Mouse (Mus musculus): ENCODE results near the gene Hras. TPM values are rescaled to one million over a fixed set of nuclear protein-coding genes. Genes with fewer than 3 reads are reported as not detected.

Hras gene
- total RNA-seq, 4 experiments from 2014 or later, result 181 to 211 (median 191) TPM

Small RNAs within 50 kb of the gene (microRNA-seq; reads per million reads assigned to microRNA genes)
- 26.5 to 125 reads per million in 2 experiments for gene Mir210

Other genes with a start within 250 kb of the Hras start
- gene Ifitm5, start 243.7 kb downstream of the Hras start, total RNA-seq (2022), result not detected
- not detected for gene Gm45717, start 238.1 kb downstream of the Hras start, total RNA-seq (2022)
- 10 to 100 TPM; 13.8 to 19.4 (median 17.2) TPM for gene Ifitm2, start 238.0 kb downstream of the Hras start, total RNA-seq (2022)
- gene Ifitm1, start 226.8 kb downstream of the Hras start, total RNA-seq (2022), result 1 to 10 TPM; 2.5 to 5.1 (median 2.7) TPM
- gene Ifitm3, start 183.2 kb downstream of the Hras start, total RNA-seq (2022), result 10 to 100 TPM in 3 of 4 experiments, 1 to 10 TPM in 1; 9.0 to 40.6 (median 20.8) TPM
- 1 to 10 TPM in 1 of 4 experiments, not detected in 3; 1.1 TPM for gene Ifitm6, start 176.1 kb downstream of the Hras start, total RNA-seq (2022)
- gene Gm17387, start 164.9 kb downstream of the Hras start, total RNA-seq (2022), result not detected
- 10 to 100 TPM; 72.5 to 87.3 (median 78.8) TPM for gene B4galnt4, start 132.9 kb downstream of the Hras start, total RNA-seq (2022)
- not detected for gene Pkp3, start 115.8 kb downstream of the Hras start, total RNA-seq (2022)
- gene Sigirr, start 93.4 kb downstream of the Hras start, total RNA-seq (2022), result 1 to 10 TPM; 2.6 to 3.1 (median 2.9) TPM
- gene Ano9, start 76.2 kb downstream of the Hras start, total RNA-seq (2022), result not detected
- 10 to 100 TPM; 39.5 to 57.5 (median 54.0) TPM for gene Ptdss2, start 71.6 kb downstream of the Hras start, total RNA-seq (2022)
- 10 to 100 TPM; 37.5 to 49.4 (median 42.2) TPM for gene Rnh1, start 21.1 kb downstream of the Hras start, total RNA-seq (2022)
- 1 to 10 TPM; 3.6 to 5.6 (median 5.1) TPM for gene Lrrc56, start 152 bp upstream of the Hras start, total RNA-seq (2022)
- gene Lmntd2, start 20.1 kb upstream of the Hras start, total RNA-seq (2022), result not detected
- gene Rassf7, start 21.9 kb upstream of the Hras start, total RNA-seq (2022), result 1 to 10 TPM in 2 of 4 experiments, under 1 TPM in 2; 0.71 to 2.0 (median 1.00) TPM
- 10 to 100 TPM; 68.4 to 95.2 (median 79.3) TPM for gene Phrf1, start 34.8 kb upstream of the Hras start, total RNA-seq (2022)
- 1 to 10 TPM in 2 of 4 experiments, under 1 TPM in 2; 0.85 to 3.8 (median 2.0) TPM for gene Irf7, start 72.5 kb upstream of the Hras start, total RNA-seq (2022)
- gene Cdhr5, start 82.8 kb upstream of the Hras start, total RNA-seq (2022), result not detected
- not detected for gene Sct, start 85.1 kb upstream of the Hras start, total RNA-seq (2022)
- gene Drd4, start 98.0 kb upstream of the Hras start, total RNA-seq (2022), result under 1 TPM in 1 of 4 experiments, not detected in 3; 0.27 TPM
- gene Deaf1, start 133.7 kb upstream of the Hras start, total RNA-seq (2022), result 10 to 100 TPM; 67.9 to 84.7 (median 78.5) TPM
- gene Tmem80, start 133.7 kb upstream of the Hras start, total RNA-seq (2022), result 10 to 100 TPM; 32.4 to 36.5 (median 34.7) TPM
- gene Eps8l2, start 144.9 kb upstream of the Hras start, total RNA-seq (2022), result 1 to 10 TPM; 3.6 to 7.2 (median 6.4) TPM
- gene Taldo1, start 198.2 kb upstream of the Hras start, total RNA-seq (2022), result 100 to 1,000 TPM; 107 to 127 (median 116) TPM
- 10 to 100 TPM; 36.8 to 41.3 (median 38.6) TPM for gene Gatd1, start 220.1 kb upstream of the Hras start, total RNA-seq (2022)
- gene Cend1, start 235.5 kb upstream of the Hras start, total RNA-seq (2022), result 100 to 1,000 TPM; 248 to 286 (median 272) TPM
- 100 to 1,000 TPM; 295 to 343 (median 318) TPM for gene Slc25a22, start 243.9 kb upstream of the Hras start, total RNA-seq (2022)